Mouse (Mus musculus) MEL (cell line): ENCODE data around the gene Rxra. TPM values are rescaled to one million over a fixed set of nuclear protein-coding genes. Genes with fewer than 3 reads are reported as not detected.

ENCODE experiments used
- DNase-seq: peaks from one replicate; pipeline ENCODE4 v3.0.0; 2011; ENCODE audit warnings: low read depth, low spot score
- H3K27ac ChIP-seq: 2 replicates; pipeline ENCODE4 v1.5.1; 2012; ENCODE audit warnings: low read depth, mild to moderate bottlenecking, control low read depth, low read length, moderate library complexity; ENCODE audit not compliant: control insufficient read depth
- H3K27me3 ChIP-seq, 2 experiments: fragments of 150-350 bp in 1 of 2; sonication (generic) in 1 of 2; 2 replicates each; pipeline ENCODE4 v1.6.1; 2012; ENCODE audit warnings: low read length in 2 of 2, mild to moderate bottlenecking in 2 of 2, improper control_type of control experiment in 1 of 2, moderate library complexity in 1 of 2; ENCODE audit not compliant: insufficient read depth in 2 of 2, control insufficient read depth in 1 of 2
- H3K36me3 ChIP-seq, 2 experiments: 2 replicates each; pipeline ENCODE4 v1.6.1; 2012 to 2014; ENCODE audit warnings: low read length in 2 of 2, improper control_type of control experiment in 1 of 2, inconsistent platforms in 1 of 2, mild to moderate bottlenecking in 1 of 2; ENCODE audit not compliant: insufficient read depth in 2 of 2, control insufficient read depth in 1 of 2
- H3K4me1 ChIP-seq, 2 experiments: fragments of 150-350 bp in 1 of 2; sonication (generic) in 1 of 2; 2 replicates each; pipeline ENCODE4 v1.6.1; 2012; ENCODE audit warnings: low read length in 2 of 2, improper control_type of control experiment in 1 of 2, mild to moderate bottlenecking in 1 of 2; ENCODE audit not compliant: insufficient read depth in 2 of 2, control insufficient read depth in 1 of 2
- H3K4me3 ChIP-seq, 2 experiments: fragments of 150-350 bp in 1 of 2; sonication (generic) in 1 of 2; 2 replicates each; pipeline ENCODE4 v1.5.1; 2012; ENCODE audit warnings: low read depth in 2 of 2, low read length in 2 of 2, mild to moderate bottlenecking in 2 of 2, moderate library complexity in 2 of 2, control low read depth in 1 of 2, improper control_type of control experiment in 1 of 2; ENCODE audit not compliant: control insufficient read depth in 1 of 2, insufficient read depth in 1 of 2
- H3K79me2 ChIP-seq: 2 replicates; pipeline ENCODE4 v1.6.1; 2012; ENCODE audit warnings: mild to moderate bottlenecking, low read length, moderate library complexity; ENCODE audit not compliant: control insufficient read depth, poor library complexity, insufficient read depth
- H3K9ac ChIP-seq: 2 replicates; pipeline ENCODE4 v1.6.1; 2012; ENCODE audit warnings: low read depth, mild to moderate bottlenecking, control low read depth, low read length, moderate library complexity; ENCODE audit not compliant: control insufficient read depth, poor library complexity, severe bottlenecking
- H3K9me3 ChIP-seq: fragments of 150-350 bp; sonication (generic); replicated peaks from 2 replicates; pipeline ENCODE4 v1.6.1; 2012; ENCODE audit warnings: mild to moderate bottlenecking, low read length, improper control_type of control experiment, moderate library complexity; ENCODE audit not compliant: insufficient read depth
- CHD1 ChIP-seq: IDR thresholded peaks from 2 replicates; pipeline ENCODE4 v1.6.1; 2012; ENCODE audit warnings: low read depth, mild to moderate bottlenecking, inconsistent platforms, low read length, improper control_type of control experiment
- CTCF ChIP-seq, 3 experiments: IDR thresholded peaks in 2 of 3; conservative IDR thresholded peaks in 1 of 3; 2 replicates each; pipeline ENCODE4 v1.5.1; 2011 to 2012; ENCODE audit warnings: low read length in 3 of 3, low read depth in 2 of 3, mild to moderate bottlenecking in 2 of 3, improper control_type of control experiment in 1 of 3, inconsistent platforms in 1 of 3, mixed read lengths in 1 of 3, moderate library complexity in 1 of 3; ENCODE audit not compliant: control insufficient read depth in 1 of 3, insufficient read depth in 1 of 3, poor library complexity in 1 of 3, severe bottlenecking in 1 of 3
- E2F4 ChIP-seq: IDR thresholded peaks from 2 replicates; pipeline ENCODE4 v1.6.1; 2011; ENCODE audit warnings: low read depth, low read length, improper control_type of control experiment, borderline replicate concordance
- EP300 ChIP-seq, 2 experiments: IDR thresholded peaks; 2 replicates each; pipeline ENCODE4 v1.6.1; 2011; ENCODE audit warnings: improper control_type of control experiment in 2 of 2, low read length in 2 of 2, low read depth in 1 of 2, mild to moderate bottlenecking in 1 of 2
- JUND ChIP-seq: IDR thresholded peaks from 2 replicates; pipeline ENCODE4 v1.6.1; 2011; ENCODE audit warnings: low read depth, mild to moderate bottlenecking, improper control_type of control experiment, low read length
- MAFK ChIP-seq: IDR thresholded peaks from 2 replicates; pipeline ENCODE4 v1.6.1; 2011; ENCODE audit warnings: low read depth, mild to moderate bottlenecking, low read length, improper control_type of control experiment, borderline replicate concordance
- NELFE ChIP-seq: IDR thresholded peaks from 2 replicates; pipeline ENCODE4 v1.6.1; 2011; ENCODE audit warnings: low read depth, low read length, improper control_type of control experiment
- NRF1 ChIP-seq: IDR thresholded peaks from 2 replicates; pipeline ENCODE4 v1.6.1; 2014; ENCODE audit warnings: low read depth, mild to moderate bottlenecking, inconsistent platforms, low read length, improper control_type of control experiment, moderate library complexity; ENCODE audit not compliant: poor library complexity, insufficient read depth, severe bottlenecking
- POLR2A ChIP-seq, 2 experiments: IDR thresholded peaks; 2 replicates each; pipeline ENCODE4 v1.6.1; 2011 to 2012; ENCODE audit warnings: low read length in 2 of 2, mild to moderate bottlenecking in 2 of 2, control low read depth in 1 of 2, improper control_type of control experiment in 1 of 2, low read depth in 1 of 2, moderate library complexity in 1 of 2; ENCODE audit not compliant: control insufficient read depth in 1 of 2, insufficient read depth in 1 of 2, poor library complexity in 1 of 2
- RAD21 ChIP-seq: IDR thresholded peaks from 2 replicates; pipeline ENCODE4 v1.6.1; 2011; ENCODE audit warnings: mild to moderate bottlenecking, low read depth, low read length, improper control_type of control experiment
- SIN3A ChIP-seq: IDR thresholded peaks from 2 replicates; pipeline ENCODE4 v1.6.1; 2012; ENCODE audit warnings: low read length, improper control_type of control experiment, inconsistent platforms
- UBTF ChIP-seq: IDR thresholded peaks from 2 replicates; pipeline ENCODE4 v1.6.1; 2012; ENCODE audit warnings: low read depth, mild to moderate bottlenecking, inconsistent platforms, low read length, improper control_type of control experiment, moderate library complexity, borderline replicate concordance; ENCODE audit not compliant: insufficient read depth
- USF1 ChIP-seq: IDR thresholded peaks from 2 replicates; pipeline ENCODE4 v1.6.1; 2014; ENCODE audit warnings: low read depth, mild to moderate bottlenecking, inconsistent platforms, low read length, improper control_type of control experiment, moderate library complexity
- USF2 ChIP-seq, 2 experiments: IDR thresholded peaks; 2 replicates each; pipeline ENCODE4 v1.6.1; 2011 to 2012; ENCODE audit warnings: improper control_type of control experiment in 2 of 2, low read length in 2 of 2, borderline replicate concordance in 1 of 2, inconsistent platforms in 1 of 2, low read depth in 1 of 2, mild to moderate bottlenecking in 1 of 2; ENCODE audit not compliant: insufficient read depth in 1 of 2
- ZNF384 ChIP-seq: IDR thresholded peaks from 2 replicates; pipeline ENCODE4 v1.6.1; 2012; ENCODE audit warnings: low read depth, mild to moderate bottlenecking, inconsistent platforms, low read length, improper control_type of control experiment
- polyA plus RNA-seq, 2 experiments: library from polyadenylated mRNA; stranded (reverse) in 1 of 2; unstranded in 1 of 2; fragments of >175 nt in 1 of 2; fragments of >200 nt in 1 of 2; gene quantifications; 2 replicates each; pipeline versions ENCODE4 v1.2.1 to v1.2.4; 2012; ENCODE audit warnings: low replicate concordance in 2 of 2, low read depth in 1 of 2; ENCODE audit not compliant: insufficient read length in 2 of 2, insufficient read depth in 1 of 2, missing spikeins in 1 of 2
- total RNA-seq: library from RNA; depleted of rRNA; stranded (reverse); fragments of 300-350 nt; gene quantifications from 2 replicates; pipeline ENCODE4 v1.2.3, GENCODE M21; 2012

The Rxra gene
- total and polyA plus RNA-seq, 3 experiments: 11.7 to 19.6 TPM; not detected in 1

GRCm38 (mm10) chr2:27682096-27682495 is 5.9 kb downstream of the Rxra start:
- H3K4me1 ChIP-seq: peaks cover 2 to 4% of the 10 kb centered on the region in 2 experiments; a peak in 3 of 4 replicates
- no peaks in the 10 kb centered on the region for H3K27me3 ChIP-seq
- H3K27ac ChIP-seq: no peak overlapping the region

GRCm38 (mm10) chr2:27684017-27684657 is 7.9 kb downstream of the Rxra start:
- H3K27me3 ChIP-seq: no peaks in the 10 kb centered on the region
- H3K27ac ChIP-seq: no peak overlapping the region
- H3K4me1 ChIP-seq: no peaks in the 10 kb centered on the region
- H3K9ac ChIP-seq: no peak overlapping the region
- TF ChIP-seq MAFK (no peak), UBTF (no peak), ZNF384 (no peak), EP300 (IDR thresholded peaks at IDR 0.05; ENCODE audit: low read depth in 1 of 2, low read length in 2 of 2) (no peak), JUND (no peak), CHD1 (no peak), RAD21 (no peak)
- H3K36me3 ChIP-seq: no peaks in the 10 kb centered on the region
- DNase-seq: no peak
- peaks cover 2% of the 10 kb centered on the region; the same call in 1 of the 2 replicates for H3K79me2 ChIP-seq
- no peaks in the 10 kb centered on the region for H3K9me3 ChIP-seq
- no peak overlapping the region for H3K4me3 ChIP-seq

More at GRCm38 (mm10) chr2:27682096-27682495, 5.9 kb downstream of the Rxra start:
- no peak overlapping the region for H3K9ac ChIP-seq
- no peaks in the 10 kb centered on the region for H3K9me3 ChIP-seq
- TF ChIP-seq USF2 (IDR thresholded peaks at IDR 0.05; ENCODE audit: borderline replicate concordance in 1 of 2, insufficient read depth in 1 of 2, low read depth in 1 of 2, low read length in 2 of 2) (no peak), POLR2A (IDR thresholded peaks at IDR 0.05; ENCODE audit: control insufficient read depth in 1 of 2, insufficient read depth in 1 of 2, low read depth in 1 of 2, low read length in 2 of 2, poor library complexity in 1 of 2) (no peak), SIN3A (no peak), USF1 (no peak), EP300 (IDR thresholded peaks at IDR 0.05; ENCODE audit: low read depth in 1 of 2, low read length in 2 of 2) (no peak), NRF1 (no peak), CTCF (IDR thresholded peaks at IDR 0.05 in 2 of 3, conservative IDR thresholded peaks at IDR 0.05 in 1 of 3; ENCODE audit: control insufficient read depth in 1 of 3, insufficient read depth in 1 of 3, low read depth in 2 of 3, low read length in 3 of 3, poor library complexity in 1 of 3, severe bottlenecking in 1 of 3) (no peak), E2F4 (no peak), UBTF (no peak), MAFK (no peak), NELFE (no peak)
- H3K4me3 ChIP-seq: no peak overlapping the region
- H3K36me3 ChIP-seq: no peaks in the 10 kb centered on the region
- peaks cover 2% of the 10 kb centered on the region for H3K79me2 ChIP-seq
- no peak for DNase-seq
